Mouse (Mus musculus): Measurements from ENCODE around the gene Ttc7b.

- TF ChIP-seq CTCF (IDR thresholded peaks at IDR 0.05; ENCODE audit: low read depth), result no peak
- no peak for TF ChIP-seq EP300 (IDR thresholded peaks at IDR 0.05; ENCODE audit: low read depth)
Observed at GRCm38 (mm10) chr12:100447701-100448277, 72.8 kb downstream of the Ttc7b start.

Measured in liver, postnatal 0 days (tissue).